Mouse (Mus musculus) hindbrain, embryonic 14.5 days (tissue): ENCODE measurements at regions not wholly inside any gene's neighbourhood (a gene's known extent, or its start where the extent isn't known, plus 50 kb on each side); places are given as distances from the start of the nearest gene placed in this dataset.
"Not testable (repeated sequence)": the region's sequence is repeated elsewhere in the genome, so short reads cannot be mapped to it uniquely, and the experiment has no call there.

Experiments used
- ATAC-seq: fragments of 200-750 bp; cut with Nextera tagmentation; 2 replicates; pipeline ENCODE4 v1.8.0; 2017; ENCODE audit warnings: moderate number of reproducible peaks, mild to moderate bottlenecking, moderate TSS enrichment, moderate library complexity; ENCODE audit not compliant: low FRiP score
- DNase-seq: peaks from one replicate; pipeline ENCODE4 v3.0.0-alpha.2; 2015; ENCODE audit warnings: low spot score
- H3K27ac ChIP-seq: fragments of 300-500 bp; sonication (generic); 2 replicates; pipeline ENCODE4 v1.5.1; 2014; ENCODE audit warnings: mild to moderate bottlenecking, moderate library complexity
- H3K27me3 ChIP-seq: fragments of 300-500 bp; sonication (generic); 2 replicates; pipeline ENCODE4 v1.6.1; 2014; ENCODE audit warnings: mild to moderate bottlenecking, low read length, mixed read lengths; ENCODE audit not compliant: control insufficient read depth, insufficient read depth
- H3K36me3 ChIP-seq: fragments of 300-500 bp; sonication (generic); replicated peaks from 2 replicates; pipeline ENCODE4 v1.6.1; 2014; ENCODE audit not compliant: control insufficient read depth, insufficient read depth
- H3K4me1 ChIP-seq: fragments of 300-500 bp; sonication (generic); replicated peaks from 2 replicates; pipeline ENCODE4 v1.6.1; 2014; ENCODE audit warnings: antibody characterized with exemption, low read length, mixed read lengths; ENCODE audit not compliant: control insufficient read depth, insufficient read depth
- H3K4me2 ChIP-seq: fragments of 300-500 bp; sonication (generic); replicated peaks from 2 replicates; pipeline ENCODE4 v1.6.1; 2014; ENCODE audit warnings: mild to moderate bottlenecking, moderate library complexity
- H3K4me3 ChIP-seq: fragments of 300-500 bp; sonication (generic); replicated peaks from 2 replicates; pipeline ENCODE4 v1.5.1; 2014; ENCODE audit warnings: mild to moderate bottlenecking, low read length
- H3K9ac ChIP-seq: fragments of 300-500 bp; sonication (generic); 2 replicates; pipeline ENCODE4 v1.6.1; 2014
- H3K9me3 ChIP-seq: fragments of 300-500 bp; sonication (generic); 2 replicates; pipeline ENCODE4 v1.6.1; 2016; ENCODE audit warnings: low read length; ENCODE audit not compliant: control insufficient read depth
- WGBS: fragments of 180-500 bp; shearing (Covaris S2); extraction: QIAGEN DNeasy Blood & Tissue Kit; methylation state at CpG from one replicate; pipeline ENCODE4 v1.1.7; 2014; 5-methylcytosine and 5-hydroxymethylcytosine counted together

DNA sequence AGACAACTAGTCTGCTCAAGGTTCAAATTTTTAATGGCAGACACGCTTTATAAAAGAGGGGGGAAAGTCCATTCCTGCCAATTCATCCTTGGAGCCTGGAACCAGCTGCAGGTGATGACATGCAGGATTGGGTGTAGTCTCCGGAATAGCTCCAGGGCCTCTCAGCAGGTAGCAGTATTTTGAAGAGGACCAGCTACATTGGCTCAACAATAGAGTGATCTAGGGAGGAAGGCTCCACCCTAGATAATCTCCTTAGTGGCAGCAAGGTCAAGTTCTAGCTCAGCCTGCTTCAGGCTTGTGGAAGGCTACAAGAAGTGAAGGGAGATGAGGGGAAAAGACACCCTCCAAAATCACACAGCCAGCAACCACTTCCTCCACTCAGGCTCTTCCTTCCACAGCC is 1405.1 kb downstream of the 4930444P10Rik start:
- not testable (repeated sequence) for H3K4me3 ChIP-seq, H3K27me3 ChIP-seq, ATAC-seq, H3K9me3 ChIP-seq, H3K27ac ChIP-seq, H3K36me3 ChIP-seq, H3K9ac ChIP-seq, H3K4me2 ChIP-seq, H3K4me1 ChIP-seq, DNase-seq
- 80% methylated on average over 2 of the region's 2 CpGs for whole genome bisulfite sequencing

DNA sequence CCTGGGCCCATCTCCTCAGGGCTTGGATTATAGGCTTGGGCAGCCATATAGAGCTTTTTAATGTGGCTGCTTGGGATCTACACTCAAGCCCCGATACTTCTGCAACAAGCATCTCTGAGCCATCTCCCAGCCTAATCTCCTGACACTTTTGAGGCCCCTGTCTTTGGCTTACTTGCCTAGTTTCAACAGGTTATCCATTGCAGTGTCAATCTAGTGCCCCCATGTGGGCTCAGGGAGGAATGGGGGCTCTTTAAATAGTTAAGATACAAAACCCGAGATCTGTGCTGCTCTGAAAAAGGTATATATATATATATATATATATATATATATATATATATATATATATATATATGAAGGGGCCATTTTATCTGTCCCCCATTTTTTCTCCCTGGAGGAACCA is 1407.0 kb downstream of the 4930444P10Rik start:
- H3K36me3 ChIP-seq: no peaks in the 10 kb centered on the region
- DNase-seq (no peak), ATAC-seq (no peak)
- H3K9ac ChIP-seq: no peak overlapping the region
- no peak overlapping the region for H3K4me2 ChIP-seq
- H3K27me3 ChIP-seq: no peaks in the 10 kb centered on the region
- no peak overlapping the region for H3K4me3 ChIP-seq
- no peak overlapping the region for H3K27ac ChIP-seq
- WGBS: 45% methylated on average over 2 of the region's 2 CpGs
- no peaks in the 10 kb centered on the region for H3K4me1 ChIP-seq
- no peaks in the 10 kb centered on the region for H3K9me3 ChIP-seq

DNA sequence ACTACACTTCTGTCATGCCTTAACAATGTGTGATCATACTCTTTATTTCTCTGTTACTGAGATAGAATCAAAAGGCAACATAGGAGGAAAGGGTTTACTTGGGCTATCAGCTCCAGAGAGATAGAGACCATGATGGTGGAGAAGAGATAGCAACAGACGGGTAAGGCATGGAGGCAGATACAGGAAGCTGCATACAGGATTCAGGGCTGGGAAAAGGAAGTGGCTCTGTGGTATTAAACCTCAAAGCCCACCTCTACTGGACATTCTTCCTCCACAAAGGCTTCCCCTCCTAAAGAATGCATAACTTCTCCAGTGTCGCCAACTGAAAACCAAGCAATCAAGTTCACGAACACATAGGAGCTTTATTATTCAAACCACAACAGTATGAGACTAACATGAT is 1412.7 kb downstream of the 4930444P10Rik start:
- H3K9ac ChIP-seq: no peak overlapping the region
- H3K4me3 ChIP-seq: no peak overlapping the region
- H3K4me1 ChIP-seq: no peaks in the 10 kb centered on the region
- DNase-seq: no peak
- H3K27ac ChIP-seq: no peak overlapping the region
- no peak for ATAC-seq
- no peaks in the 10 kb centered on the region for H3K27me3 ChIP-seq
- H3K9me3 ChIP-seq: no peaks in the 10 kb centered on the region
- no peaks in the 10 kb centered on the region for H3K36me3 ChIP-seq
- 93% methylated on average over 3 of the region's 3 CpGs for WGBS
- H3K4me2 ChIP-seq: no peak overlapping the region

DNA sequence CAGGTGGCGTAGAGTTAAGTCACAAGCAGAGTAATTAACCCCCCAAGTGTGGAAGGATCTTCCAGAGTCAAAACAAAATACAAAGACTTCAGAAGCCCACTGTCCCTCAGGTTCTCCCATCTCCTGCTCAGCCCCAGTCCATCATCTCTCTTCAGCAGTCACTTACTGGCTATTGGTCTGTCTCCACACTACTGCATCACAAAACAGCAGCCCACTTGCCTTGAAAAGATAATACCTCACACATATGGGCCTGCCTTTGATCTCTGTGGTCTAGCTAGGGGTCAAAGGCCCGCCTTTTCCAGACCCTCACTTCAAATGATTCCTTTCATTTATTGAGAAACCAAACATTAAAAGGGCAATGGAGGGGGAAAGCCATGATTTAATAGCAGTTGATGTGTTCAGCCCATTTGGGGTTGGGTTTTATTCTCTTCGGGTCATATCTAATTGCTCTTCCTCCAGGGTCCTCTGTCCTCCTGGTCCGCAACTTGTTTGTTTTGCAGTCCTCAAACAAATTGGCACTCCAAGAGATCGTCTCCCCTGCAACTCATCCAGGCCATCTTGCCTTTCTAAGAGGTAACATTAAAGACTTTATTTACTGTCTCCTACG is 1420.6 kb downstream of the 4930444P10Rik start:
- 38% methylated on average over 6 of the region's 6 CpGs for WGBS
- ATAC-seq (no peak), DNase-seq (no peak)
- Histone ChIP-seq H3K4me3 (no peak overlapping the region), H3K9me3 (no peaks in the 10 kb centered on the region), H3K4me2 (no peak overlapping the region), H3K27me3 (no peaks in the 10 kb centered on the region), H3K27ac (no peak overlapping the region), H3K9ac (no peak overlapping the region), H3K36me3 (no peaks in the 10 kb centered on the region), H3K4me1 (no peaks in the 10 kb centered on the region)

DNA sequence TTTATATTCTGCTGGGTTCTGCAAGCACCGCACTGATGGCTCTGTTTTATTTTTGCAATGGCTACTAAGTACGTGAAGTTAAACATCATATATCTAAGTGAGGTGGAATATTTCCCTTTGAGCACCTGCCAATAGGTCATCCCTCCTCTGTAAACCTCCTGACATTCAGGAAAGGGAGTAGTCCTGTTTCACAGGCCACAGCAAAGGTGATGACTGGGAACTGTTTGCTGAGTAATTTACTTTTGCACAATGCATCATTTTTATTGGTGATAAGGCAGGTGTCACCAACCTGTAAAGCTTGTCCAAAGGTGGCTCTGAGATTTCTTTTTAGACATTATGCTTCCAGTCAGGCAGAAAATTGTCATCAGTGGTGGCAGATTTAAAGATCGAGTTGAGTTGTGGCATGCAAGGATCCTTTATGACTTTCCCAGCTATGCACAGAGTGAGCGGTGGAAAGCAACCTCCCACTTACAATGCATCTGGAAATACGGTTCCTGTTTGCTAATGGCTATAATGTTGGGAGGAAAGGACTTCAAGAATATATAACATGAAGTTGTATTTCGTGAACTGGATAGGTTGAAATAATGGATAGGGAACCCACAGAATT is 1430.3 kb downstream of the 4930444P10Rik start:
- H3K9ac ChIP-seq: no peak overlapping the region
- H3K4me1 ChIP-seq: no peaks in the 10 kb centered on the region
- no peak overlapping the region for H3K27ac ChIP-seq
- H3K4me2 ChIP-seq: no peak overlapping the region
- no peaks in the 10 kb centered on the region for H3K9me3 ChIP-seq
- no peaks in the 10 kb centered on the region for H3K36me3 ChIP-seq
- ATAC-seq (no peak), DNase-seq (no peak)
- no peaks in the 10 kb centered on the region for H3K27me3 ChIP-seq
- no peak overlapping the region for H3K4me3 ChIP-seq
- 86% methylated on average over 6 of the region's 6 CpGs for WGBS

DNA sequence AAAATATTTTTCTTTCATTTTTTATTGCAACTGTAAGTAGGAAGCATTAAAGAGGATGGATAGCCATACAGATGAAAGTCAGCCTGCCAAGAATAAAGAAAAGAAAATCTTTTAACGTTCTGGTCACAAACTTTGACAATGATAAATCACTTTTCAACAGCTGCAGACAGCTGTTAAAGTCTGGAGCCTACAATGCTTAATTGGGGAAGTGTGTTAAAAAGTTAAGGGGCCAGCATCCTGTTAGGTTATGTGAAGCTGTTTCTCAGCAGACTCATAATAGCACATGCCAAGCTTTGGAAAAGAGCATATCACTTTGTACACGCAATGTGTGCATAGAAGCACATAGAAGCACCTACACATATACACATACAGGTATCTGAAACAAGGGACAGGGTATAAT is 1431.3 kb downstream of the 4930444P10Rik start:
- H3K27me3 ChIP-seq: no peaks in the 10 kb centered on the region

DNA sequence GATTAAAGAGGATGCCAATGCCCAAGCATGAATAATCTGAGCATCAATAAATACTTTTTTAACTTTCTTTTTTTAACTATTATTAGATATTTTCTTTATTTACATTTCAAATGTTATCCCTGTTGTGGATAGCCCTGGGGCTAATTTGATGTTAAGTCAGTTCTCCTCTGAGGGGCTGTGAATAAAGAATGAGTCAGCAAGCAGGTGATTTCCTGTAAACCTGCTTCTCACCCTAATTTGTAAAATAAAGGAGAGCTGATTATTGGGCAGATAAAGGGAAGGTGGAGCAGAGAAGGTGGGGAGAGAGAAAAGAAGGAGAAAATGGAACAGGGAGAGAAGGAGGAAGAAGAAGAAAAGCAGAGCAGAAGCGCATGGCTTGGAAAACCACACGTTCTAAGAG is 1442.8 kb downstream of the 4930444P10Rik start:
- no peak overlapping the region for H3K9ac ChIP-seq
- no peaks in the 10 kb centered on the region for H3K9me3 ChIP-seq
- H3K36me3 ChIP-seq: no peaks in the 10 kb centered on the region
- H3K27me3 ChIP-seq: no peaks in the 10 kb centered on the region
- no peak overlapping the region for H3K4me3 ChIP-seq
- DNase-seq: no peak
- no peak overlapping the region for H3K4me2 ChIP-seq
- no peak for ATAC-seq
- 83% methylated on average over 2 of the region's 2 CpGs for WGBS
- H3K27ac ChIP-seq: no peak overlapping the region
- no peaks in the 10 kb centered on the region for H3K4me1 ChIP-seq

More for the DNA sequence above, 1431.3 kb downstream of the 4930444P10Rik start:
- DNase-seq: no peak
- H3K9me3 ChIP-seq: no peaks in the 10 kb centered on the region
- no peak overlapping the region for H3K9ac ChIP-seq
- H3K36me3 ChIP-seq: no peaks in the 10 kb centered on the region
- no peak overlapping the region for H3K4me2 ChIP-seq
- H3K4me3 ChIP-seq: no peak overlapping the region
- H3K27ac ChIP-seq: no peak overlapping the region
- H3K4me1 ChIP-seq: no peaks in the 10 kb centered on the region
- 60% methylated on average over 2 of the region's 2 CpGs for WGBS
- no peak for ATAC-seq

DNA sequence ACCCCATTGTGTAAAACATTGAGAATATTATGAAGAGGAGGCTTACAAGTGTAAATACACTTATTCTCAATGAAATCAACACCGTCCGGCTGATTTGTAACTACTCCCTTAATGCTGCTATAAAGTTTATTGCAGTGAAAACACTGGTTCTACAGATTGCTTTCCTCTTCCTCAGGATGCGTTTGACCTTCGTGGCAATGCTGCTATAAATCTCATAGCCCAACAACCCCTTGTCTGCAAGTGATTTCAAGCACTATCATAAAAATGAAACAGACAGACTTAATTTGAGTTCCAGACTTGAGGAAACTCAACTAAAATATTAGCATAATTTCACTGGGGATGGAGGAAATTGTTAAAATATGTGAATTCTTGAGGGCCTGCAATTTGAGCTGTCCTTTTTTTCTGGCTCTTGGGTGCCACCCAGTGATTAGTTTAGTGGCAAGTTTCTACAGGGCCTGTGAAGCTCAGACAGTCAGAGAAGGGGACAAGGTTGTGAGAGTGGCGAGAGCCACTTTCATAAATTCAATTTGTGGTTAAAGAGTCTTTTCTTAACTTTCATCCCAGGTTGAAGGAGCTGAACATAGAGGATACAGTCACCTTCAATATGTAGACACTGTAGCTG is 1457.4 kb downstream of the 4930444P10Rik start:
- Histone ChIP-seq H3K4me3 (no peak overlapping the region), H3K27me3 (no peaks in the 10 kb centered on the region), H3K9ac (no peak overlapping the region), H3K4me2 (no peak overlapping the region), H3K27ac (no peak overlapping the region), H3K4me1 (no peaks in the 10 kb centered on the region), H3K36me3 (no peaks in the 10 kb centered on the region), H3K9me3 (no peaks in the 10 kb centered on the region)
- DNase-seq (peak; percentile 70), ATAC-seq (no peak)
- 88% methylated on average over 5 of the region's 5 CpGs for WGBS

DNA sequence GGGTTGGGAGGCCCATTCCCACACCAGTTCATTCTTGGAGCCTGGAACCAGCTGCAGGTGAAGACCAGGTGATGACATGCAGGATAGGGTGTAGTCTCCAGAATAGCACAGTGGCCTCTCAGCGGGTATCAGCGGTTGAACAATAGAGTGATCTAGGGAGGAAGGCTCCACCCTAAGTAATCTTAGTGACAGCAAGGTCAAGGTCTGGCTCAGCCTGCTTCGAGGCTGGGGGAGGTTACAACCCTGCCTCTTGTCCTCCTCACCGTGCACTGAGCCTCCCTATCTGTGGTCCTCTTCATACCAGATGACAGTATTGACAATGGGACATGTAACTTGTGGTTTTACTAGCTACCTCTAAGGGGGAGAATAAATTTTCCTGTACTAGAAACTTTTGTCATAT is 1461.1 kb downstream of the 4930444P10Rik start:
- Histone ChIP-seq H3K4me1 (no peaks in the 10 kb centered on the region), H3K27ac (no peak overlapping the region), H3K9ac (no peak overlapping the region), H3K36me3 (no peaks in the 10 kb centered on the region), H3K4me2 (no peak overlapping the region), H3K4me3 (no peak overlapping the region), H3K9me3 (no peaks in the 10 kb centered on the region), H3K27me3 (no peaks in the 10 kb centered on the region)
- WGBS: 31% methylated on average over 4 of the region's 4 CpGs
- DNase-seq (no peak), ATAC-seq (no peak)
